Mouse (Mus musculus) spleen, adult 2 months (tissue): ENCODE results near the gene Sh3pxd2b. TPM values are rescaled to one million over a fixed set of nuclear protein-coding genes. Genes with fewer than 3 reads are reported as not detected.

Experiments used
- DNase-seq, 2 experiments: peaks; one replicate each; pipeline versions ENCODE4 v3.0.0 to v3.0.0-alpha.2; 2012 to 2021; ENCODE audit warnings: low spot score in 2 of 2, low read depth in 1 of 2
- H3K27ac ChIP-seq: fragments of 200-500 bp; 2 replicates; pipeline ENCODE4 v1.5.1; 2012; ENCODE audit warnings: low read length, inconsistent platforms; ENCODE audit not compliant: insufficient read depth
- H3K27me3 ChIP-seq: fragments of 200-500 bp; 2 replicates; pipeline ENCODE4 v1.6.1; 2012; ENCODE audit warnings: mild to moderate bottlenecking, moderate library complexity, low read length, inconsistent platforms; ENCODE audit not compliant: control insufficient read depth, insufficient read depth
- H3K36me3 ChIP-seq: fragments of 200-500 bp; 2 replicates; pipeline ENCODE4 v1.6.1; 2012; ENCODE audit warnings: mild to moderate bottlenecking, low read length, inconsistent platforms; ENCODE audit not compliant: control insufficient read depth, insufficient read depth
- H3K4me1 ChIP-seq: fragments of 200-500 bp; 2 replicates; pipeline ENCODE4 v1.6.1; 2011; ENCODE audit warnings: inconsistent platforms; ENCODE audit not compliant: control insufficient read depth, insufficient read depth, insufficient read length
- H3K4me3 ChIP-seq: fragments of 200-500 bp; 2 replicates; pipeline ENCODE4 v1.5.1; 2011; ENCODE audit warnings: mild to moderate bottlenecking, inconsistent platforms; ENCODE audit not compliant: insufficient read depth, insufficient read length; ENCODE audit errors: extremely low read depth
- CTCF ChIP-seq: fragments of 200-500 bp; IDR thresholded peaks from 2 replicates; pipeline ENCODE4 v1.5.1; 2011; ENCODE audit warnings: mild to moderate bottlenecking, inconsistent platforms; ENCODE audit not compliant: insufficient read depth, insufficient read length, insufficient replicate concordance; ENCODE audit errors: extremely low read depth
- POLR2A ChIP-seq: fragments of 200-500 bp; IDR thresholded peaks from 2 replicates; pipeline ENCODE4 v1.6.1; 2011; ENCODE audit warnings: low read depth, low read length, inconsistent platforms
- WGBS: fragments of 180-500 bp; shearing (Covaris S2); methylation state at CpG from one replicate; pipeline ENCODE4 v1.1.7; 2018; 5-methylcytosine and 5-hydroxymethylcytosine counted together
- polyA plus RNA-seq: library from polyadenylated mRNA; depleted of rRNA; stranded (reverse); fragments of >200 nt; gene quantifications from 2 replicates; pipeline ENCODE4 v1.2.3, GENCODE M21; 2012

The Sh3pxd2b gene
- polyA plus RNA-seq, 1 experiment: 2.8 TPM

GRCm38 (mm10) chr11:32321196-32321565 lies 26.4 kb upstream of the Sh3pxd2b start:
- Histone ChIP-seq H3K27me3 (no peaks in the 10 kb centered on the region), H3K27ac (no peak overlapping the region), H3K36me3 (no peaks in the 10 kb centered on the region), H3K4me1 (no peaks in the 10 kb centered on the region), H3K4me3 (no peak overlapping the region)
- WGBS: 38% methylated on average over 8 of the region's 8 CpGs
- TF ChIP-seq CTCF (peak; percentile 57; the same call in 1 of the 2 replicates), POLR2A (no peak)
- peak in 1 of 2 experiments; percentile 19 for DNase-seq

GRCm38 (mm10) chr11:32324609-32325008 lies 23.0 kb upstream of the Sh3pxd2b start:
- DNase-seq: peak; percentile 43 to 68
- TF ChIP-seq CTCF (peak; percentile 92), POLR2A (no peak)
- no peaks in the 10 kb centered on the region for H3K36me3 ChIP-seq
- H3K4me1 ChIP-seq: no peaks in the 10 kb centered on the region
- peak overlapping the region; percentile 26; the same call in 1 of the 2 replicates for H3K4me3 ChIP-seq
- WGBS: 8% methylated on average over 15 of the region's 15 CpGs
- no peaks in the 10 kb centered on the region for H3K27me3 ChIP-seq
- no peak overlapping the region for H3K27ac ChIP-seq

- TF ChIP-seq POLR2A (no peak), CTCF (no peak)
- no peaks in the 10 kb centered on the region for H3K36me3 ChIP-seq
- H3K4me1 ChIP-seq: no peaks in the 10 kb centered on the region
- DNase-seq: no peak
- no peaks in the 10 kb centered on the region for H3K27me3 ChIP-seq
- no peak overlapping the region for H3K4me3 ChIP-seq
- H3K27ac ChIP-seq: no peak overlapping the region
- 22% methylated on average over 6 of the region's 6 CpGs for WGBS
Observed at GRCm38 (mm10) chr11:32331075-32331474, 16.5 kb upstream of the Sh3pxd2b start.

DNA sequence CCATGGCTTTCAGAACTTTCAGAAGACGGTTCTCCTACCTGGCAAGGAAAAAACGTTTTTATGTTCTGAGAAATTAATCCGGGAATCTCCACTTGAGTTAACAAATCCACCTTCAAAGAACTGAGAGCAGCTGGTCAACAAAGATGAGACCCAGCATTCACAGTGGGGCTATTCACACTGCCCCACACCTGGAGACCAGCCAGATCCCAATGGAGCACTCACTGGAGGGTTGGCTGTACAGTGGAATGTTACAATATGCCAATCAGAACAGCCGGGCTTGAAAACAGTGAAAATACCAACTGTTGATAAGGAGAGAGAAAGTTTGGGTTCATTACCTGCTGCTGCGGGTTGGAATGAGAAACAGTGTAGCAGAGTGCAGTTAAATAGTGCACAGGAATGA lies 15.8 kb upstream of the Sh3pxd2b start:
- Histone ChIP-seq H3K27ac (no peak overlapping the region), H3K4me1 (no peaks in the 10 kb centered on the region), H3K36me3 (no peaks in the 10 kb centered on the region), H3K4me3 (no peak overlapping the region), H3K27me3 (no peaks in the 10 kb centered on the region)
- TF ChIP-seq POLR2A (no peak), CTCF (no peak)
- WGBS: 86% methylated on average over 5 of the region's 5 CpGs
- no peak for DNase-seq

GRCm38 (mm10) chr11:32333235-32333634 lies 14.4 kb upstream of the Sh3pxd2b start:
- Histone ChIP-seq H3K4me1 (no peaks in the 10 kb centered on the region), H3K27ac (no peak overlapping the region), H3K36me3 (no peaks in the 10 kb centered on the region), H3K4me3 (no peak overlapping the region), H3K27me3 (no peaks in the 10 kb centered on the region)
- DNase-seq: no peak
- WGBS: 82% methylated on average over 2 of the region's 2 CpGs
- TF ChIP-seq POLR2A (no peak), CTCF (no peak)

- no peaks in the 10 kb centered on the region for H3K36me3 ChIP-seq
- no peak for DNase-seq
- H3K27ac ChIP-seq: no peak overlapping the region
- H3K4me1 ChIP-seq: no peaks in the 10 kb centered on the region
- 87% methylated on average over 6 of the region's 6 CpGs for WGBS
- no peak overlapping the region for H3K4me3 ChIP-seq
- no peak for TF ChIP-seq CTCF
- no peak for TF ChIP-seq POLR2A
- no peaks in the 10 kb centered on the region for H3K27me3 ChIP-seq
Observed at GRCm38 (mm10) chr11:32336435-32336907, 11.1 kb upstream of the Sh3pxd2b start.

- Histone ChIP-seq H3K27ac (no peak overlapping the region), H3K27me3 (no peaks in the 10 kb centered on the region), H3K4me1 (no peaks in the 10 kb centered on the region), H3K36me3 (no peaks in the 10 kb centered on the region), H3K4me3 (no peak overlapping the region)
- 47% methylated on average over 2 of the region's 2 CpGs for WGBS
- no peak for TF ChIP-seq POLR2A
- no peak for TF ChIP-seq CTCF
- no peak for DNase-seq
Observed at GRCm38 (mm10) chr11:32339131-32339531, 8.5 kb upstream of the Sh3pxd2b start.
